Mouse (Mus musculus) intestine, postnatal 0 days (tissue): ENCODE data around the gene Zbtb41. TPM values are rescaled to one million over a fixed set of nuclear protein-coding genes. Genes with fewer than 3 reads are reported as not detected.

Source experiments
- ATAC-seq: fragments of 200-750 bp; cut with Nextera tagmentation; 2 replicates; pipeline ENCODE4 v1.8.0; 2017; ENCODE audit warnings: mild to moderate bottlenecking, moderate TSS enrichment, moderate library complexity
- H3K27ac ChIP-seq: fragments of 300-500 bp; sonication (generic); 2 replicates; pipeline ENCODE4 v1.5.1; 2014; ENCODE audit warnings: mild to moderate bottlenecking, low read depth, low read length, moderate library complexity
- H3K27me3 ChIP-seq: fragments of 300-500 bp; sonication (generic); replicated peaks from 2 replicates; pipeline ENCODE4 v1.6.1; 2014; ENCODE audit warnings: low read length, mixed read lengths; ENCODE audit not compliant: control insufficient read depth, insufficient read depth
- H3K36me3 ChIP-seq: fragments of 300-500 bp; sonication (generic); 2 replicates; pipeline ENCODE4 v1.6.1; 2014; ENCODE audit warnings: mild to moderate bottlenecking, moderate library complexity; ENCODE audit not compliant: control insufficient read depth, insufficient read depth
- H3K4me1 ChIP-seq: fragments of 300-500 bp; sonication (generic); replicated peaks from 2 replicates; pipeline ENCODE4 v1.6.1; 2014; ENCODE audit warnings: antibody characterized with exemption, low read length, mixed read lengths; ENCODE audit not compliant: control insufficient read depth, insufficient read depth
- H3K4me2 ChIP-seq: fragments of 300-500 bp; sonication (generic); replicated peaks from 2 replicates; pipeline ENCODE4 v1.6.1; 2014; ENCODE audit warnings: low read depth, mild to moderate bottlenecking, moderate library complexity
- H3K4me3 ChIP-seq: fragments of 300-500 bp; sonication (generic); 2 replicates; pipeline ENCODE4 v1.5.1; 2014; ENCODE audit warnings: low read depth, low read length
- H3K9ac ChIP-seq: fragments of 300-500 bp; sonication (generic); 2 replicates; pipeline ENCODE4 v1.6.1; 2014; ENCODE audit warnings: mild to moderate bottlenecking, low read depth, low read length
- H3K9me3 ChIP-seq: fragments of 300-500 bp; sonication (generic); 2 replicates; pipeline ENCODE4 v1.6.1; 2016; ENCODE audit warnings: mixed run types; ENCODE audit not compliant: control insufficient read depth
- CTCF ChIP-seq: sonication (generic); IDR thresholded peaks from 2 replicates; pipeline ENCODE4 v1.5.1; 2016; ENCODE audit warnings: low read depth, mild to moderate bottlenecking, control low read depth, antibody characterized with exemption, moderate library complexity
- WGBS: fragments of 180-500 bp; shearing (Covaris S2); extraction: QIAGEN DNeasy Blood & Tissue Kit; methylation state at CpG from one replicate; pipeline ENCODE4 v1.1.7; 2014; 5-methylcytosine and 5-hydroxymethylcytosine counted together
- polyA plus RNA-seq: library from polyadenylated mRNA; unstranded; fragments of >200 nt; fragmentation: Nextera tagmentation; extraction: Ambion mirVana; gene quantifications from 2 replicates; pipeline ENCODE4 v1.2.1, GENCODE M21; 2015

Gene Zbtb41
- polyA plus RNA-seq, 1 experiment from 2014 or later = 2.4 TPM

- H3K4me2 ChIP-seq = no peak overlapping the region
- H3K36me3 ChIP-seq = peaks cover 31% of the 10 kb centered on the region
- TF ChIP-seq CTCF = no peak
- H3K27me3 ChIP-seq = no peaks in the 10 kb centered on the region
- H3K4me1 ChIP-seq = no peaks in the 10 kb centered on the region
- H3K27ac ChIP-seq = no peak overlapping the region
- no peaks in the 10 kb centered on the region for H3K9me3 ChIP-seq
- ATAC-seq = no peak
- no peak overlapping the region for H3K4me3 ChIP-seq
- H3K9ac ChIP-seq = no peak overlapping the region
- WGBS = 89% methylated on average over 3 of the region's 3 CpGs
Measured at GRCm38 (mm10) chr1:139494630-139495029, 72.5 kb downstream of the Zbtb41 start.

DNA sequence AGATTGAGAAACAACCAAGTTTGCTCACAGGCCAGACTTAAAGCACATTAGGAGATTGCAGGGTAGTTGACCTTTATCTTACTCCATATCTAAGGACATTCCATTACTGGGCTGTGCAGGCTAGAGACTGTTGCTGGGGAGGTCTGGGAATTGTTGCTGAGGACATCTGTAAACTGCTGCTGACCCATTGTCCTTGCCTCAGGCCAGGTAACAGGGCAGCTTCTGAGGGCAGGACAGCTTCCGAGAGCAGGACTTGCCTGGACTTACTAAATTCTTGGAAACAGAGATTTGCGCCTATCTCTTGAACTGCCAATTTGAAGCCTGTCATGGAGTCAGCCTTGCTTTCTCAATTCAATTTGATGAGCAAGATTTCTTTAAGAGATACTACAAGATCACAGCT lies 73.3 kb downstream of the Zbtb41 start:
- Histone ChIP-seq H3K36me3 (peaks cover 23% of the 10 kb centered on the region), H3K27ac (no peak overlapping the region), H3K4me2 (no peak overlapping the region), H3K9me3 (no peaks in the 10 kb centered on the region), H3K27me3 (no peaks in the 10 kb centered on the region), H3K4me1 (no peaks in the 10 kb centered on the region), H3K9ac (no peak overlapping the region), H3K4me3 (no peak overlapping the region)
- no peak for TF ChIP-seq CTCF
- ATAC-seq = no peak
- WGBS = 87% methylated on average over 2 of the region's 2 CpGs

- H3K4me1 ChIP-seq = no peaks in the 10 kb centered on the region
- H3K4me2 ChIP-seq = no peak overlapping the region
- H3K9ac ChIP-seq = no peak overlapping the region
- 82% methylated on average over 3 of the region's 3 CpGs for WGBS
- H3K36me3 ChIP-seq = peaks cover 19% of the 10 kb centered on the region
- H3K27ac ChIP-seq = no peak overlapping the region
- ATAC-seq = no peak
- no peaks in the 10 kb centered on the region for H3K9me3 ChIP-seq
- no peak for TF ChIP-seq CTCF
- H3K4me3 ChIP-seq = no peak overlapping the region
- no peaks in the 10 kb centered on the region for H3K27me3 ChIP-seq
Measured at GRCm38 (mm10) chr1:139496212-139496611, 74.1 kb downstream of the Zbtb41 start.

- no peak overlapping the region for H3K4me2 ChIP-seq
- peaks cover 3% of the 10 kb centered on the region; the same call in 1 of the 2 replicates for H3K36me3 ChIP-seq
- no peak overlapping the region for H3K27ac ChIP-seq
- H3K4me1 ChIP-seq = no peaks in the 10 kb centered on the region
- TF ChIP-seq CTCF = no peak
- H3K9ac ChIP-seq = no peak overlapping the region
- no peak overlapping the region for H3K4me3 ChIP-seq
- H3K27me3 ChIP-seq = no peaks in the 10 kb centered on the region
- ATAC-seq = no peak
- H3K9me3 ChIP-seq = no peaks in the 10 kb centered on the region
Measured at GRCm38 (mm10) chr1:139499751-139500150, 77.7 kb downstream of the Zbtb41 start.

GRCm38 (mm10) chr1:139501258-139501752 lies 79.2 kb downstream of the Zbtb41 start, which contains the start of gene F13b:
F13b (plus strand) TSS chr1:139501702.
- H3K27ac ChIP-seq = no peak within 1 kb of the TSS
- no peaks in the 10 kb centered on the region for H3K27me3 ChIP-seq
- H3K4me3 ChIP-seq = no peak within 1 kb of the TSS
- no peaks in the 10 kb centered on the region for H3K9me3 ChIP-seq
- no peaks in the 10 kb centered on the region for H3K4me1 ChIP-seq
- TF ChIP-seq CTCF = no peak
- no peak within 1 kb of the TSS for H3K4me2 ChIP-seq
- H3K9ac ChIP-seq = no peak within 1 kb of the TSS
- peak; percentile 76 for ATAC-seq
- WGBS = 42% methylated on average over 3 of the region's 3 CpGs
- no peaks in the 10 kb centered on the region for H3K36me3 ChIP-seq

Other genes with a start within 250 kb of the Zbtb41 start
- 0.03 TPM in 1 of 2 replicates, not detected in the other for gene Crb1, start 45.2 kb upstream of the Zbtb41 start, polyA plus RNA-seq
- gene Aspm, start 32.5 kb downstream of the Zbtb41 start, polyA plus RNA-seq = 3.0 and 3.2 TPM in 2 replicates
- gene F13b, start 79.4 kb downstream of the Zbtb41 start, polyA plus RNA-seq = 0.31 TPM in 2 replicates
- gene Cfhr1, start 138.0 kb downstream of the Zbtb41 start, polyA plus RNA-seq = not detected in 2 replicates